Mouse (Mus musculus) right cerebral cortex, postnatal 10 days (tissue): ENCODE results near the gene Phactr1.

ENCODE experiments used
- DNase-seq, 2 experiments: peaks; one replicate each; pipeline ENCODE4 v3.0.0; 2021; ENCODE audit warnings: low spot score in 2 of 2

Phactr1 gene

GRCm38 (mm10) chr13:43176676-43177075 is 496.3 kb downstream of the Phactr1 start:
- DNase-seq = no peak

- no peak for DNase-seq
These were observed 496.9 kb downstream of the Phactr1 start for GRCm38 (mm10) chr13:43177317-43177716.

- no peak for DNase-seq
These were observed 500.7 kb downstream of the Phactr1 start for GRCm38 (mm10) chr13:43181104-43181503.

GRCm38 (mm10) chr13:43182465-43183201 is 502.2 kb downstream of the Phactr1 start:
- peak; percentile 89 to 94 for DNase-seq

GRCm38 (mm10) chr13:43183248-43184055 is 503.0 kb downstream of the Phactr1 start:
- no peak for DNase-seq

- DNase-seq = no peak
These were observed 507.3 kb downstream of the Phactr1 start for GRCm38 (mm10) chr13:43187736-43188135.
